Mouse (Mus musculus): ENCODE results near the gene Stpg3.

Gene Stpg3

DNA sequence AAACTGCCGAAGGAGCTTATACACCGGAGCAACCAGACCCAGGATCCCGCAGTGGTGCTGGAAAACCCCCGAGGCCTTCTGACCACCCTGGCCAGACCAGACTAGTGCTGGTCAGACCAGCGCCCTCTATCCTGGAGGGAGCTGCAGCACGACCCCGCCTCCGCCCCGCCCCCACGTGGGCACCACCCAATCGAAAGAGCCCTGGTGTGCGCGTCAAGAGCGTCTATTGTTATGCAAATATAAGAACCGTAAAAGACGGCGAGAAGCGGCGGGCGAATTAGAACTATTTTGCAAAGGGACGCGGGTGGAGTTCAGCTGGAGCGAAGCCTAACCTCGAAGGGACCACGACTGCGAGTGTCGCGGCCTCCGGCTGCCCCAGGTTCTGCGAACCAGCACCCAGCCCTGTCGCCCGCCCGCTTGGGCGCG is 33.9 kb downstream of the Stpg3 start, which contains the start of gene Nrarp:
Gene Nrarp (plus strand): TSS at position 281 of the 426 bp plus-strand sequence.
- DNase-seq (ENCODE audit: low spot score in 2 of 2), result peak; percentile 91 to 93

DNA sequence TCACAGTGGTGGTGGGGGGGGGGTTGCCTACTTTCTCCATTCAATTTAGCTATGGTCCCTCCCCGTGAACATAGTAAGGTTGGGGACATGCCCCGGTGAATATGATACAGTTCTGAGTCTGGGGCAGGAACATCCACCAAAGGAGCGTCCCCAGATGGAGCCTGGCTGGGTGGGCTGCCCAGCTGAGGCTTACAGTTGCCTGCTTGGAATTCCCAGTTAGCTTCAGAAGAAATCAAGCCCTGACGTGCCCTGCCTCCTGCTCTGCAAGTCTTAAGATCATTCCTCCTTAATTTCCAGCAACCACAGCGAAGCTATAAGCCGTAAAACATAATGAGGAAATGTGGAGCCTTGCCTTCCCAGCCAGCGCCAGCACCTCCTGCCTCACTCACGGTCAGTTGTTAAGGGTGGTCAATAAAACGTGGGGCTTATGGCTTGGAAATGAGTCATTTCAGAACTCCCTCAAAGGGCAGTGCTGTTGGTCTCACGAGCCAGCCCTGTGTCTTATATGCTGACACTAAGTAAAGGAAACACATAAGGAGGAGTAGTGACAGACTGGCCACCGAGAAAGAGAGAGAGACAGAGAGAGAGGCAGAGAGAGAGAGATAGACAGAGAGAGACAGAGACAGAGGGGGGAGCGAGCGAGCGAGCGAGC is 34.7 kb downstream of the Stpg3 start:
- DNase-seq (ENCODE audit: low spot score in 2 of 2), result no peak

DNA sequence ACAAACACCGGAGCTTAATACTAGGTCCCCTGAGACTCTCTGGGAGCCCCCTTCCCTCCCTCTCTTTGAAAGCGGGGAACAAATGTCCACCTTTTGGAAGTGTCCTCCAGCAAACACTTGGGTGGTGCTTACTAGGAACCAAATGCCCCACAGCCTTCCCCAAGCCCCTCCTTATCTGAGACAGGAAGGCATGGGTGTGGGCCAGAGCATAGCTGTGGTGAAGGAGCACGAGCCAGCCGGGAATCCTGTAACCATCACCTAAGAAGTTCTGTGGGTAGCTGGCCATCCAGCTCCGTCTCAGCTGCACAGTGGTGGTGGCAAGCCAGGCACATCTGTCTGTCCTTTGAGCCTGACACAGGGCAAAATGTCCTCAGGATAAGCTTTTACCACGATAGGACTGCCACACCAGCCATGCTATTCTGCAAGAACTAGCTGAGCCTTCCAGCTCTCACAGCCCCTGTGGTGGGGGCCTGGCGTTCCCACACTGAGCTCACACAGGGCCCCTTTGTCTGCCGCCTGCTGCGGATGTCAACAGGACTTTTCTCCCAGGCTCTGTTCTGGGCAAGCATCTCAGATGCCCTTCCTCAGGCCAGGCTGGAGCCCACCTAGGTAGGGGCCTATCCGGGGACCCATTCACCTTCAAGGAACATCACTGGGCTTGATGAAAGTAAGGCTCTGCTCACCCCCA is 36.0 kb downstream of the Stpg3 start:
- DNase-seq (ENCODE audit: low spot score in 2 of 2), result peak in 1 of 2 experiments; percentile 54

DNA sequence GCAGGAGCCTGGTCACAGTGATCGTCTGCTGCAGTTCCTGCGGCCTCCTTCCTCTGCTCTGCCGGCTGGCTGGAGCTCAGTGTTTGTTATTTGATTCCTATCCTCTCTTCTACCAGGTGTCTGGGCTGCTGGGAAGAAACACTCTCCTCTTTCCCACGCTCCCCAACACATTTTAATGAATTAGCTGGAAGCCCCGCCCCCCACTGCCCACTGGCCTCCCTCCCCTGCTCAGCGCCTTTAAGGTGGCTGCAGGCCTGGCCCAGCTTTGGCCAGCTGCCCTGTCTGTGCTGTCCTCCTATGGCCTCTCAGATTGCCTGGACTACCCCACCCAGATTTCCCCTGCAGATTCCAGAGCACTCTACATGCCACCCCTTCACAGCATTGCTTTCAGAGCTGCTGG is 36.8 kb downstream of the Stpg3 start:
- peak in 1 of 2 experiments; percentile 39 for DNase-seq (ENCODE audit: low spot score in 2 of 2)

DNA sequence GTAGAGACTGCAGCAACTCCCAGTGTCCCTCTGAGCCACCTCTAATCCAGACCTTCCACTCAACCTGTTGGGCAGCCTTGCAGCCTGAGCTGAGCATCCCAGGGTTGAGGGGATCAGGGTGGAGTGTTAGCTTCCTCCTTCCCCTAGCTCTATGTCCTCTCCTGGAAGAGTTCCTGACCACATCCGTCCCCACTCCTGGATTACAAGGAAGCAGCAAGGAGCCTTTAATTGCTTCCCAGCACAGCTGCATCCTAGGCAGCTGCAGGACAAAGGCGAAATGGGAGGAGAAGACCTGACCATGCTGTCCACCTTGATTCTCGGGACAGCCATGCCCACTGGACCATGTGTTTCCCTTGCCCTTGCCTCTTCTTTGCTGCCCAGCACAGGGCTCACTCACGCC is 37.4 kb downstream of the Stpg3 start:
- no peak for DNase-seq (ENCODE audit: low spot score in 2 of 2)

DNA sequence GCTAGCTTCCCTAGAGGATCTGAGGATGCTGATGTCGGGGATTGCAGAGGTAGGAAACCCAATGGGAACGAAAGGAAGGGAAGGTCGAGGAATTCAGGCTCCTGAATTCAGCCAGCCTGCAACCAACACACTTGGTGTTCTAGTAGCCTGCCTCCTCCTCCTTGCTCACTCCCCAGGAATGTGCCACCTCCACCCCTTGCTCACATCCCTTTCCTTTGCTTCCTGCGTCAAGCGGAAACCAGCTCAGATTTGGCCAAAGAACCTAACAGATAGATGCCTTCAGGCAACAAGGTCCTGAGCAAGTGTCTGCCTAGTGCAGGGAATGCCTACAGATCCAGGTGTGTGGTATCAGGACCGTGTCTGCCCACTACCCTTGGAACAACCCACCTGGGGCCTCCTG is 37.9 kb downstream of the Stpg3 start:
- DNase-seq (ENCODE audit: low spot score in 2 of 2), result no peak

DNA sequence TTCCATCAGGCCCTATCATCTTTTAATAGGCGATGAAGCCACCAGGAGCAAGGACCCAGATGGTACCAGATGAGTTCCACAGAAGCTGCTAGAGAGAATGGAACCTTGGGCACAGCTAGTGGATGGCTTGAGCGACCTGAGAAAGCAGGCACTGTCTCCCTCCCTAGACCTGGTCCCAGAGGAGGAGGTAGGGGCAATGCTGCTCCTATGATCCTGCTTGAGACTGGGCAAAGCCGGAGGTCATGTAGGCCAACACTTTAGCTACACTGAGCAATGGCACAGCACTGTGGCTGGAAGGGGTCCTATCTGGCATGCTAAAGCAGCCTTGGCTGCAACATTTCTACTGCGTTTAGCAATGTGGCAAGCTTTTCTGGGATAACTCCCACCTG is 38.8 kb downstream of the Stpg3 start:
- DNase-seq (ENCODE audit: low spot score in 2 of 2), result no peak

DNA sequence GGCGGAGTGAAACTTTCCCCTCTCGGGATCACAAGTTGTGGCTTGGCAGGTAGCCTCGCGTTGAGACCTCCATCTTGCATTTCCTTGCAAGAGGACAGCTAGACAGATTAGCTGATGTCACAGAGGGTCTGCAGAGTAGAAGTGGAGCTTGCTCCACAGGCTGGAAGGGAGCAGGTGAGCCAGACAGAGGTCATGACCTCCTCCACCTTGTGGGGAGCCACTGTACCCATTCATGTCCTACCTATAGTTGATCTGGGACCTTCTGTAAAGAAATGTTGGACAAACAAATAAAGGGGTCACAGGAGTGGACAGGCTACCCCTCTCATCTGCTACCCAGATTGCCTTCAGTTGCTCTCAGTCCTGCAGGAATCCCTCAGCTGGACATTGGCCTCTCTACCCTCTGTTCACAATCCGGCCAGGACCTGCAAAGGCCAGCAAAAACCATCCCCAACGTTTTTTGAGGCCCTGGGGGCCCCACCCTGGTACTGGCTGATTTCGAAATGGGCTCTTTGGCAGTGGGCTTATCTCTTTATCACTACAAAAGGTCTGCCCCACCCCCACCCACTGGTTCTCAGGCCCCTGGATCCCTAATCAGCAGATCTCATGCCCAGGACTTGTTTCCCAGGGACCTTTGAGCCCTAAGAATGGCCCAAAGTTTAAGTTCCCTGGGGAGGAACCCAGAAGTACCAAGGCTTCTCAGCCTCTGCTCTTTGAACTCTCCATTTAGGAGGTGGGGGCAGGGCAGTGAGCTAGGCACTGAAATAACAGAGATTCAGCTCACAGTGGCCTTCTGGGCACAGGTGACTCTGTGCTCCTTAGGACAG is 39.4 kb downstream of the Stpg3 start:
- no peak for DNase-seq (ENCODE audit: low spot score in 2 of 2)

DNA sequence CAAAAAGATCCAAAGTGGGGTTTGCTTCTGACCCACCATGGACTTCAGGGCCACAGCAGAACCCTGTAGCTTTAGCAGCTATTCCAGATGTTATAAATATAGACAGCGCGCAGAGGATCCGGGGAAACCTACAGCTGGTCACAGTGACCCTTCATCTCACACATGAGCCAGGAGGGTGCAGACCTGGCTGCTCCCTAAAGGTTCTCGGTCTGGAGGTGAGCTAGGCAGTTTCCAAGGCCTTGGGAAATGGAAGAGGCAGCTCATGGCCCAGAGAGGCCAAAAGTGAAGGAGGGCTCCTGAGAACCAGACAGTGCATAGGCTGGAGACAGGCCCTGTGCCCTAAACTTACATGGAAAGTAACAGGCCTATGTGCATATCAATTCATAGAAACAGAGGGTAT is 40.6 kb downstream of the Stpg3 start:
- DNase-seq (ENCODE audit: low spot score in 2 of 2), result no peak

DNA sequence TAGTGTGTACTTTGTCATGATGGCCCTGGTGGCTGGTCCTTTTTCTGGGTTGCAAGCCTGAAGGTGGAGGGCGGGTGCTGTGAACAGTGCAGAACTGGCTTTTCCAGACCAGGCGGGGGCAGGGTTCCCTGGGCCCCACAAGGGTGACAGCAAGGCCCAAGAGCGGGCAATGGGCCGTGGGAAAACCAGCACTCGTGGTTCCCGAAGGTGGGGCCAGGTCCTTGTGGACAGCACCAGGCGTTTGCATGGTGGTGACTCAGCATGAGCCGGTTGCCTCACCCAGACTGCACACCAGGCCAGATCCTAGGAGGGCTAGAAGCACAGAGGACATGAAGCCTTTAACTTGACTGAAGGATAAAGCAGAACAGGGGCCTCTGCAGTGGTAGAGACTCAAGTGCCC is 41.8 kb downstream of the Stpg3 start:
- no peak for DNase-seq (ENCODE audit: low spot score in 2 of 2)

DNA sequence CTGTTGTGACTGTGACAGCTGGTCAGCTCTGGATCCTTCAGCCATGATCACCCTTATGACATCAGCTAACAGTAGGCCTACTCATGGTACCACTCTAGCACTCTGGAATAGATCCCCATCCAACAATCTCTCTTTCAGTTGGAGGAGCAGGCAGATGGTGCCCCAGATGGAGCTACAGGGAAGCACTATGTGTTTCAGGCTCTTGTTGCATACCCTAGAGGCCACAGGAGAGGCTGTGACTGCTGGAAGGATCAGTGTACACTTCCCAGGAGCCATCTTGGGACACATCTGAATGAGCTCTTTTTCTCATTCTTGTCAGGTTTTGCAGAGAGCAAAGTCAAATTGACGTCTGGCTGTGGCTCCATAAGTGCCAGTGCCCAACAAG is 42.7 kb downstream of the Stpg3 start:
- DNase-seq (ENCODE audit: low spot score in 2 of 2), result no peak

DNA sequence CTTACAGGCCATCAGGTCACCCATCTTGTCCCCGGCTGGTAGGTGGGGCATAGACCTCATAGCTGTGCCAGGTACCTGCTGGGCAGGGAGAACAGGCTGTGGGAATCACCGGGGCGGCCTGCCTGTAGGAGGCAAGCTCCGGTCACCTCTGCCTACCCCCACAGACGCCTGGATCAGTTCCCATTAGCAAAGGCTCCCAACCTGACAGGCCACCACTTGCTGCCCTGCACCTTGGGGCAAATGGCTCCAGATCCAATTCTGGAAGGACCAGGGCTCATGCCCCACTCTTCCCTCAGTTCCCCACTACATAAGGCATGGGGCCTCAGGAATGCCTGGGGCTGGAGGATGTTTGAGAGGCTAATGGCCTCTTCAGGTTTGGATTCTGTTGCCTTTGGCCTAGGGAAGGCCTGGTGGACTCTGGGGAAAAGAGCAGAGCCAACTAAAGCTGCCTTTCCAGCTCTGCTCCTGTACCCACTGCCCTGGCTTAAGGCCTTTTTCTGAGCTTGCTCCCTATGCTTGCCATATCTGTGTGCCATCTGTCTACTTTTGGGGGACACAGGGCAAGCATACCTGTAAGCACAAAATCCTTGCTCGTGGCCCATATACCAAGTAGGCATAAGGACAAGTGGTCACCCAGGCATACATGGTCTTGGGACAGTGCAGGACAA is 43.2 kb downstream of the Stpg3 start:
- no peak for DNase-seq (ENCODE audit: low spot score in 2 of 2)

DNA sequence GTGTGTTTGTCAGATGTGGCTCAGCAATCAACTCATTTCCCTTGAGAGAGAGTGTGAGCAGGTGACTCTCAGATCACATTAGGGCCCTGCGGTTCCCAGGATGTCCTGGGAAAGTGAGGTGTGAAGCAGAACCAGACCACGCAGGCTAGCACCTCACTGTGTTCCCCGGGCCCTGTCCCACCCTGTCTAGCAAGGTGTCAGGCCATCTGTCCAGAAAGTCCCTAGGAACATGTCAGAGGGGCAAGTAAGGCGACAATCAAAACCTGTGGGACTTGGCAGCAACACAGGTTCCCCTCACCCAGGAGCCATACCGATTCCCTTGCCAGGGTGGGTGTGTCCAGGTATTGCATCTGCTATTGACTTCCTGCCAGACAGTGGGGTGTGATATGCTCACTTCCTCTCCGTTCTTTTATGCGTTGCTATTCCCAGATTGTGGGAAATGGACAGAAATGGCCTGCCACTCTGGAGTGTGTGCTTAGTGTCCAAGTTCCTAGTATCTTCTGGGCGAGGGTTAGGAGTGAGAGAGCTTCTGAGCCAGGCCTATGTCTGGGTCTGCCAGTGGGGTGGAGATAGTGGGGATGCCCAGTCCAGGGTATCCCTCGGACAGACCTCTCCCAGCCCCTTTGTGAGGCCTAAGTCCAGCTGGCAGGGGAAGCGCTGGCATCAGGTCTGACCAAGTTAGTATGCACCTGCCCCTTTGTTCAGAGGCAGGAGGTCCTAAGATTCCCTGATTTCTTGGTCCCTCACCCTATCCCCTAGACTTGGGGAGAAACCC is 43.9 kb downstream of the Stpg3 start:
- DNase-seq (ENCODE audit: low spot score in 2 of 2), result no peak

DNA sequence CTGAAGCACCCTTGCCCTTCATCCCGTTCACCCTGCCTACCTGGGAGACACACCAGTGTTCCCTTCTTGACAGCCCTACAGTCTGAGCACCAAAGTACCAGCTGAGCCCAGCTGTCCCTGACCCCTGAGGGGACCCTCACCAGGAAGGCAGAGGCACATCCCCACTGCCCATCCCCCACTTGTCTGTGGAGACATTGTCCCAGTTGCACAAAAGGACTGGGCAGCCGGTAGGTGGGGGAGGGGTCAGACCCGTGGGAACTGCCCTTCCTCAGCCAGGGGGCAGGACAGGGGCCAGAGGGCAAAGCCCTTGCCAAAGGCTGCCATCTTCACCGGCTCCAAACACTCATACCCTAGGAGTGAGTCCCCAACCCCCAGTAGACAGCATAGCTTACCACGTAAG is 44.7 kb downstream of the Stpg3 start:
- DNase-seq (ENCODE audit: low spot score in 2 of 2), result no peak

DNA sequence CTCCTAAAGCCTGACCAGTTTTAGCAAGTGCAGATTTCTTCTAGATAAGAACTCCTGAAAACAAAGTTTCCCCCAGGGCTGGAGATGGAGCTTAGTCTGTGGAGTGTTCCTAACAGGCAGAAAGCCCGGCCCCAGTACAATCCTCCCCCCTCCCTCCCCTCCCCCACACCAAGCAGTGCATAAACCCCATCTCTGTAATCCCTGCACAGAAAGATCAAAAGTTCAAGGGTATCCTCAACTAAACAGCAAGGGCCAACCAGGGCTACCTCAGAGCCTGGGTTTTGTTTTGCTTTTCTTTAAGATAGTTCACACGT is 45.8 kb downstream of the Stpg3 start:
- no peak for DNase-seq (ENCODE audit: low spot score in 2 of 2)

DNA sequence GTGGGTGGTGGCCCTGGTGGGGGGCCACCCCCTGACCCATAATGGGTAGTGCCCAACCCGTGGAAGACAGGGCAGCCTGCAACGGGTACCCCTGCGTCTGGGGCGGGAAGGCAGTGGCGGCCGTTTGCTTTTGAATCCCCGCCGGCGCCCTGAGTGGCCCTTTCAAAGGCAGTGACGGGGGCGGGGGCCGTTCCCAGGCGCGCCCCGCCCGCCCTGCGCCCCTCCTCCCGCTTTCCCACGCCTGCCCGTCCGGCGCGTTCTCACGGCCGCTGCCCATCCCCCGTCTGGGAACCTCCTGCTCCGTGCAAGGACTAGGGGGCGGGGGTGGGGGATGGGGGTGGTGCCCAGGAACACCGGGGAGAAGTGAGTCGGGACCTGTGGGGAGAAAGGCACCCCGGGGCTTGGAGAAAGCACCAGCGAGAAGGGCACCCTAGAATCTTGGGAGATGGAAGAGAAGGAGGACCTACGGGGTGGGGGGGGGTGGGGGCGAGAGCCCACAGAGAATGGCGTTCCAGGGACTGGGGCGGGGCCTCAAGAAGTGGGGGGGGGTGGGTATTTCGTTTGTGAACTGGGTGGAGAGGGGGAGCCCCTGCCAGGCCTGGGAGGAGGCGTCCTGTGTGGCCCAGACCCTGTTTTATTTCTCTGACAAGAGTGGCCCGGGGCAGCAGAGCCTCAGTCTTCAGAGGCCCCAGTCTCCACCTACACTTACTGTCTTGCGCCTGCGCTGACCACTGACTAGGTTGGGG is 46.3 kb downstream of the Stpg3 start:
- DNase-seq (ENCODE audit: low spot score in 2 of 2), result no peak

DNA sequence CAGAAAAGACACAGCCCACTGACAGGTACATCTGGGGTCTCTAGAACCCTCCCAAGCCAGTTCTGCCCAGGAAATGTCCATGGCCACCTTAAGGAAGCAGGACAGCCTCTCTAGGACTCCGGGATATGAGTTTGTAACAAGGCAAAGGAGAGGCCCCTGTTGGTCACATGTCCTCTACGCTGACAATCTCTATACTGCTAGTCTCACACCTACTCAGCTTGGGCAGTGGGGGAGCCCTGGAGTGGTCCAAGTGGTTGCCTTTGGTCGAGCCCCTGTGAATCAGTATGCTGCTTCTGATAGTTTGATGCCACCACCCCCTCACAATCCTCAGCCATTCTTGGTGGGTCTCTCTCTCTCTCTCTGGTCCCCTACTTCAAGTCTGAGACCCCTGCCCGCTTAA is 47.0 kb downstream of the Stpg3 start:
- DNase-seq (ENCODE audit: low spot score in 2 of 2), result no peak
